Mouse (Mus musculus): ENCODE results near the gene Fap.

- TF ChIP-seq POLR2A (IDR thresholded peaks at IDR 0.05; ENCODE audit: borderline replicate concordance, extremely low read depth, low read depth, low read length) (no peak), CTCF (IDR thresholded peaks at IDR 0.05; ENCODE audit: insufficient read depth, low read length) (no peak)
These were observed 649 bp downstream of the Fap start for GRCm38 (mm10) chr2:62573099-62573752.
